Mouse (Mus musculus) megakaryocyte, embryonic 14.5 days (primary cell): Measurements from ENCODE around the gene Zbtb34.

Experiments used
- FLI1 ChIP-seq: IDR thresholded peaks from 2 replicates; pipeline ENCODE4 v1.6.1; 2012; ENCODE audit warnings: low read length, inconsistent platforms, mixed read lengths
- GATA1 ChIP-seq: IDR thresholded peaks from 3 replicates; pipeline ENCODE4 v1.6.1; 2012; ENCODE audit warnings: mixed read lengths, low read length, inconsistent platforms, borderline replicate concordance

DNA sequence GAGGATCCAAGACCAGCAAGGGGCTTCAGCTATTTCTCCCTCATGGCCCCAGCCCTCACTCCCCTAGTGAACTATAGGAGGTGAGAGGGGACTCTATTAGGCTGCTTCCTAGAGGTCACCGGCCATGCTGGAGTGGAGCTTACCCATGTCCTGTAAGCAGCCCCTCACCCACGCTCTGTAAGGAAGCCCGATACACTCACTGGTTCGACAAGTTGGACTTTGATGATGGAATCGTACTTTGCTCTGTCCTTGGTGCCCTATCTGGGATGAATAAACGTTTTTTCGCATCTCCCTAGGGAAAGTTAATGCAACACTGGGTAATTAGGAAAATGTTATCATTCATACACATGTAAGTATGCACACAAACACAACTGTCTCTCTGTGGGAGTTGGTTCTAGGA lies 30.9 kb upstream of the Zbtb34 start:
- TF ChIP-seq GATA1: no peak
- TF ChIP-seq FLI1: no peak
